Comparison of ENCODE assay signal across 9 mouse cellular contexts in genomic region chr6:71012436-71012822, GRCm38 (mm10). TPM values are rescaled to one million over a fixed set of nuclear protein-coding genes. Genes with fewer than 3 reads are reported as not detected.
A peak's percentile ranks its signal among the peaks of the same experiment; 100 is the strongest.
DNase-seq lines count a peak whose midpoint lies in the region; ATAC-seq and TF ChIP-seq lines count a peak whose summit lies in the region.
"Had no signal": no experiment of that assay in that cellular context is flagged by ENCODE, and none has a peak within 500 bp of the region (broad histone marks: within the 10 kb centered on the region; RNA-seq: fewer than 3 reads in every experiment).

No protein-coding gene starts in this region.

- peaks cover 16% of the 10 kb centered on the region for H3K27me3 ChIP-seq in hindbrain, embryonic 13.5 days
- peaks cover 41% of the 10 kb centered on the region for H3K27me3 ChIP-seq in megakaryocyte, embryonic 14.5 days (replicated peaks)

- peak; percentile 37; the same call in 1 of the 2 replicates for ATAC-seq in hindbrain, embryonic 13.5 days (ENCODE audit: low FRiP score)

- H3K4me2 ChIP-seq in hindbrain, embryonic 13.5 days: peak overlapping the region; percentile 97

- H3K9ac ChIP-seq in ES-E14 (ENCODE audit: insufficient read depth, low read depth, low read length, poor library complexity, severe bottlenecking): no peak overlapping the region
- no peak overlapping the region for H3K9ac ChIP-seq in hindbrain, embryonic 13.5 days

- 13% methylated on average over 9 of the region's 9 CpGs for WGBS in hindbrain, embryonic 13.5 days

- H3K27ac ChIP-seq in gastrocnemius, adult 2 months: no peak overlapping the region
- no peak overlapping the region for H3K27ac ChIP-seq in ES-E14 (ENCODE audit: insufficient read depth, low read depth, low read length, poor library complexity, severe bottlenecking)
- H3K27ac ChIP-seq in hindbrain, embryonic 13.5 days: no peak overlapping the region; the same call in 1 of the 2 replicates

- H3K4me3 ChIP-seq in gastrocnemius, adult 2 months: peak overlapping the region; percentile 63
- H3K4me3 ChIP-seq in ES-E14 (ENCODE audit: insufficient read depth in 1 of 2, low read depth in 1 of 2, low read length in 2 of 2, poor library complexity in 1 of 2, severe bottlenecking in 1 of 2): peak overlapping the region; percentile 67 to 82
- H3K4me3 ChIP-seq in hindbrain, embryonic 13.5 days: peak overlapping the region; percentile 62
- peak overlapping the region; percentile 89 for H3K4me3 ChIP-seq in megakaryocyte, embryonic 14.5 days (replicated peaks)

- no peaks in the 10 kb centered on the region for H3K36me3 ChIP-seq in ES-E14 (ENCODE audit: control insufficient read depth, insufficient read depth, low read length, poor library complexity, severe bottlenecking)
- H3K36me3 ChIP-seq in hindbrain, embryonic 13.5 days: no peaks in the 10 kb centered on the region
- H3K36me3 ChIP-seq in megakaryocyte, embryonic 14.5 days (replicated peaks; ENCODE audit: low read length): no peaks in the 10 kb centered on the region

- no peaks in the 10 kb centered on the region for H3K4me1 ChIP-seq in ES-E14 (ENCODE audit: control insufficient read depth in 2 of 2, insufficient read depth in 2 of 2, low read length in 2 of 2, poor library complexity in 1 of 2)
- 0 out of 2 replicates have a peak, but pooled peaks cover 10% of the 10 kb centered on the region for H3K4me1 ChIP-seq in hindbrain, embryonic 13.5 days (replicated peaks)
- peaks cover 14% of the 10 kb centered on the region for H3K4me1 ChIP-seq in megakaryocyte, embryonic 14.5 days

- DNase-seq in gastrocnemius, adult 2 months: no peak
- DNase-seq in gastrocnemius, postnatal 36 days: no peak
- no peak for DNase-seq in ES-E14 (ENCODE audit: low read depth, low spot score)
- DNase-seq in c-Kit-positive CD71-positive TER-119-positive erythroid progenitor cells, embryonic 14.5 days (ENCODE audit: low spot score): no peak
- DNase-seq in right cerebral cortex, postnatal 36 days (ENCODE audit: low spot score in 2 of 2): no peak
- DNase-seq in lung, adult 18-20 months: no peak

- TF ChIP-seq CTCF in gastrocnemius, adult 2 months (IDR thresholded peaks at IDR 0.05): no peak

- intact Hi-C loops in gastrocnemius, adult 2 months (cut with DNase I): no loop called here
- intact Hi-C loops in gastrocnemius, postnatal 36 days (cut with DNase I): no loop called here

- in situ Hi-C loops in ES-E14 (cut with MboI; ENCODE audit: low sequenced_read_pairs in 2 of 2, unreplicated experiment in 2 of 2): no loop called here

- H3K9me3 ChIP-seq in ES-E14 (ENCODE audit: control insufficient read depth, insufficient read depth, low read depth, low read length): no peaks in the 10 kb centered on the region
- H3K9me3 ChIP-seq in hindbrain, embryonic 13.5 days: no peaks in the 10 kb centered on the region
- peaks cover 18% of the 10 kb centered on the region for H3K9me3 ChIP-seq in megakaryocyte, embryonic 14.5 days

TF ChIP-seq in ES-E14, 5 proteins besides CTCF, POLR2A, EP300 and RAD21:
- TF ChIP-seq HCFC1 (IDR thresholded peaks at IDR 0.05; ENCODE audit: borderline replicate concordance, insufficient read depth, low read length) (no peak), ZC3H11A (IDR thresholded peaks at IDR 0.05; ENCODE audit: borderline replicate concordance, low read depth, low read length) (no peak), MAFK (IDR thresholded peaks at IDR 0.05; ENCODE audit: insufficient read depth, low read depth, low read length) (no peak), ZNF384 (IDR thresholded peaks at IDR 0.05; ENCODE audit: low read depth, low read length) (no peak), CHD2 (IDR thresholded peaks at IDR 0.05; ENCODE audit: low read depth, low read length) (no peak)

RNA-seq across cellular contexts. Expression of gene Foxi3, which starts 56.1 kb away (rescaled TPM):
- not detected for total RNA-seq in gastrocnemius, adult 2 months (2021)
- total RNA-seq in gastrocnemius, postnatal 36 days (2021): not detected
- 3.5 and 4.2 TPM in 2 replicates for total RNA-seq in ES-E14 (2012; rRNA removed)
- not detected in 2 replicates for polyA plus RNA-seq in hindbrain, embryonic 13.5 days (2015; fragmentation: Nextera tagmentation; extraction: Ambion mirVana)
- polyA plus RNA-seq in megakaryocyte, embryonic 14.5 days (2012; ENCODE audit: insufficient read depth, low replicate concordance): not detected in 2 replicates
- total RNA-seq: adrenal gland, adult 2 months had no signal
- polyA plus RNA-seq: adrenal gland, adult 2 months had no signal
